25 mouse cellular contexts compared by ENCODE assay signal in the genomic region with DNA sequence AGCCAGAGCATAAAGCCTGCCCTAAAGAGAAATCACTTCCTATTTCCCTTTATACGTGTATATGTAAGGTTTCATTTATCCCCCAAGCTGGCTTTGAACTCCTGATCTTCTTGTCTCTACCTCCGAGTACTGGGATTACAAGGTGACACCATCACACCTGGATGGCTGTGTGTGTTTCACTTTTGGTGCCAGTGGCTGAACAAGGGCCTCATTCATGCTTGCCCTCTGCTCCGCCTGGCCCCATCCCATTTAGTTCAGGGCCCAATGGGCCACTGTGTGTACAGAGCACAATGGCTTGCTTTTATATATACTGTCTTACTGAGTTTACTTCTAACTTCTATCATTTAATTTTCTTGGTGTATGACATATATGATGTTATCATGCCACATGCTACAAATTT.
"Had no signal": no experiment of that assay in that cellular context is flagged by ENCODE, and none has a peak within 500 bp of the region (broad histone marks: within the 10 kb centered on the region; RNA-seq: fewer than 3 reads in every experiment).

No protein-coding gene starts in this region.

- DNase-seq: cerebellum, adult 2 months; cerebellum, adult 8-10 months; cerebellum, adult 9-10 months; cerebellum, adult 9-11 months; cerebellum, postnatal 10 days; cerebellum, postnatal 14 days; cerebellum, postnatal 25 days; cerebellum, postnatal 36 days; embryo, embryonic 11 days; forebrain, postnatal 0 days; gastrocnemius, adult 2 months; gastrocnemius, postnatal 10 days; gastrocnemius, postnatal 14 days; gastrocnemius, postnatal 25 days; gastrocnemius, postnatal 36 days; heart, adult 2 months had no signal

- H3K27ac ChIP-seq: embryonic facial prominence, embryonic 10.5 days; embryonic facial prominence, embryonic 12.5 days; embryonic facial prominence, embryonic 13.5 days; embryonic facial prominence, embryonic 15.5 days; forebrain, embryonic 10.5 days; forebrain, embryonic 12.5 days; forebrain, embryonic 13.5 days; forebrain, embryonic 15.5 days; gastrocnemius, adult 2 months; heart, adult 2 months had no signal

- H3K4me3 ChIP-seq: embryonic facial prominence, embryonic 10.5 days; embryonic facial prominence, embryonic 12.5 days; embryonic facial prominence, embryonic 13.5 days; embryonic facial prominence, embryonic 15.5 days; erythroblast, embryonic 14.5 days; forebrain, embryonic 10.5 days; forebrain, embryonic 12.5 days; forebrain, embryonic 13.5 days; forebrain, embryonic 15.5 days; gastrocnemius, adult 2 months; heart, adult 2 months had no signal
